Mouse (Mus musculus): ENCODE measurements around the gene Dennd1c. TPM values are rescaled to one million over a fixed set of nuclear protein-coding genes. Genes with fewer than 3 reads are reported as not detected.
A peak's percentile ranks its signal among the peaks of the same experiment; 100 is the strongest.

Dennd1c gene
- polyA plus RNA-seq, 1 experiment from 2014 or later = 6.0 TPM

- no peak overlapping the region for H3K27ac ChIP-seq
- no peaks in the 10 kb centered on the region for H3K27me3 ChIP-seq
- WGBS = 77% methylated on average over 7 of the region's 7 CpGs
- H3K4me3 ChIP-seq (replicated peaks) = no peak overlapping the region
- H3K4me2 ChIP-seq = no peak overlapping the region
- H3K36me3 ChIP-seq = no peaks in the 10 kb centered on the region
- no peaks in the 10 kb centered on the region for H3K9me3 ChIP-seq (replicated peaks)
- H3K9ac ChIP-seq = no peak overlapping the region
- ATAC-seq (replicated peaks; ENCODE audit: low FRiP score) = no peak
- peaks cover 29% of the 10 kb centered on the region for H3K4me1 ChIP-seq
Observed at GRCm38 (mm10) chr17:57108040-57108665, 29.8 kb upstream of the Dennd1c start.

- no peaks in the 10 kb centered on the region for H3K36me3 ChIP-seq
- no peaks in the 10 kb centered on the region for H3K9me3 ChIP-seq (replicated peaks)
- no peaks in the 10 kb centered on the region for H3K27me3 ChIP-seq
- no peak for ATAC-seq (replicated peaks; ENCODE audit: low FRiP score)
- H3K4me3 ChIP-seq (replicated peaks) = no peak overlapping the region; the same call in 1 of the 2 replicates
- peaks cover 29% of the 10 kb centered on the region for H3K4me1 ChIP-seq
- H3K4me2 ChIP-seq = 0 out of 2 replicates have a peak overlapping the region, but pooled peaks have one; percentile 3
- H3K9ac ChIP-seq = no peak overlapping the region
- no peak overlapping the region for H3K27ac ChIP-seq
- 94% methylated on average over 5 of the region's 5 CpGs for WGBS
Observed at GRCm38 (mm10) chr17:57107064-57107463, 28.8 kb upstream of the Dennd1c start.

- peak overlapping the region; percentile 64 for H3K4me3 ChIP-seq (replicated peaks)
- peaks cover 29% of the 10 kb centered on the region for H3K4me1 ChIP-seq
- H3K27me3 ChIP-seq = no peaks in the 10 kb centered on the region
- no peak for ATAC-seq (replicated peaks; ENCODE audit: low FRiP score)
- peak overlapping the region; percentile 70; the same call in 1 of the 2 replicates for H3K9ac ChIP-seq
- no peak overlapping the region for H3K27ac ChIP-seq
- peak overlapping the region; percentile 86 for H3K4me2 ChIP-seq
- H3K9me3 ChIP-seq (replicated peaks) = no peaks in the 10 kb centered on the region
- WGBS = 8% methylated on average over 9 of the region's 9 CpGs
- H3K36me3 ChIP-seq = no peaks in the 10 kb centered on the region
Observed at GRCm38 (mm10) chr17:57106035-57106368, 27.7 kb upstream of the Dennd1c start.

DNA sequence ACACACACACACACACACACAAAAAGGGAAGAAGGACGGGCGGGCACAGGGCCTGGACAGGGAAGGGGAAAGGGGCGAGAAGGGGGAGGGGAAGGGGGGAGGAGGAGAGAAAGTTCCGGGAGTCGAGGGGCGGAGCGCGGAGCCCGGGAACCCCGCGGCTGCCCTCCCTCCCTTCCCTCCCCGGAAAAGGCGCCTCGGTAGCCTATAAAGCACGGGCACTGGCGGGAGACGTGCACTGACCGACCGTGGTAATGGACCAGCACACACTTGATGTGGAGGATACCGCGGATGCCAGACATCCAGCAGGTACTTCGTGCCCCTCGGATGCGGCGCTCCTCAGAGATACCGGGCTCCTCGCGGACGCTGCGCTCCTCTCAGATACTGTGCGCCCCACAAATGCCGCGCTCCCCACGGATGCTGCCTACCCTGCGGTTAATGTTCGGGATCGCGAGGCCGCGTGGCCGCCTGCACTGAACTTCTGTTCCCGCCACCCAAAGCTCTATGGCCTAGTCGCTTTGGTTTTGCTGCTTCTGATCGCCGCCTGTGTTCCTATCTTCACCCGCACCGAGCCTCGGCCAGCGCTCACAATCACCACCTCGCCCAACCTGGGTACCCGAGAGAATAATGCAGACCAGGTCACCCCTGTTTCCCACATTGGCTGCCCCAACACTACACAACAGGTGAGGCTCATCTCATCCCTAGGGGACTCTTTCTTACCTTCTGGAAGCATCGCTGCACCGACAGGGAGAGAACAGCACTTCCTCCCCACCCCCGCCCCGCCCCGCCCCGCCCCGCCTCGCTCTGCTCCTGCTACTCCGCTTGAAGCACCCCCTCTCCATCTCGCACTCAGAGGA is 27.1 kb upstream of the Dennd1c start, which contains the start of gene Tnfsf9:
TSS of gene Tnfsf9 (plus strand) at position 145 of the 854 bp plus-strand sequence.
- H3K4me3 ChIP-seq (replicated peaks) = peak within 1 kb of the TSS; percentile 64
- peak within 1 kb of the TSS; percentile 82 for H3K27ac ChIP-seq
- no peaks in the 10 kb centered on the region for H3K36me3 ChIP-seq
- peak within 1 kb of the TSS; percentile 86 for H3K4me2 ChIP-seq
- no peaks in the 10 kb centered on the region for H3K9me3 ChIP-seq (replicated peaks)
- ATAC-seq (replicated peaks; ENCODE audit: low FRiP score) = peak; percentile 90
- peak within 1 kb of the TSS; percentile 70 for H3K9ac ChIP-seq
- H3K27me3 ChIP-seq = no peaks in the 10 kb centered on the region
- WGBS = under 1% methylated on average over 55 of the region's 61 CpGs
- H3K4me1 ChIP-seq = peaks cover 29% of the 10 kb centered on the region

- H3K9me3 ChIP-seq (replicated peaks) = no peaks in the 10 kb centered on the region
- no peaks in the 10 kb centered on the region for H3K27me3 ChIP-seq
- peak overlapping the region; percentile 67; the same call in 1 of the 2 replicates for H3K27ac ChIP-seq
- peak overlapping the region; percentile 70; the same call in 1 of the 2 replicates for H3K9ac ChIP-seq
- 44% methylated on average over 4 of the region's 4 CpGs for WGBS
- H3K36me3 ChIP-seq = no peaks in the 10 kb centered on the region
- H3K4me1 ChIP-seq = peaks cover 29% of the 10 kb centered on the region
- peak overlapping the region; percentile 64 for H3K4me3 ChIP-seq (replicated peaks)
- peak overlapping the region; percentile 86 for H3K4me2 ChIP-seq
- ATAC-seq (replicated peaks; ENCODE audit: low FRiP score) = peak; percentile 2; the same call in 1 of the 2 replicates
Observed at GRCm38 (mm10) chr17:57104496-57104895, 26.2 kb upstream of the Dennd1c start.

DNA sequence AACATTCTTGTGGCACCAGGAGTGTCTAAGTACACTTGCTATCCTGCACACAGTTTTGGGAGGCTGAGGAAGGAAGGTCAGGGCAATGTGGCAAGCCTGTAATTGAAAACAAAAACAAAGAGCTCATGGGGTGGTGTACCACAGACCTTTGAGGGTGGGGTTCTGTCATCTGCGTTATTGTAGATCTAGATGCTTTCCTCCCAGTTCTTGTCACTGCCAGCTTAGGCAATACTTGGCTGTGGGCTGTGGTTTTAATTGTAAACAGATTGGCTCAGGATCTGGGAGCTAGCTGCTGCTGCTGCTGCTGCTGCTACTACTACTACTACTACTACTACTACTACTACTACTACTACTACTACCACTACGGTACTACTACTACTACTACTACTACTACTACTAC is 24.0 kb upstream of the Dennd1c start:
- no peaks in the 10 kb centered on the region for H3K27me3 ChIP-seq
- 70% methylated on average over 2 of the region's 2 CpGs for WGBS

GRCm38 (mm10) chr17:57099629-57100325 is 21.5 kb upstream of the Dennd1c start:
- no peaks in the 10 kb centered on the region for H3K9me3 ChIP-seq (replicated peaks)
- no peaks in the 10 kb centered on the region for H3K36me3 ChIP-seq
- 0 out of 2 replicates have a peak overlapping the region, but pooled peaks have one; percentile 17 for H3K4me2 ChIP-seq
- H3K4me1 ChIP-seq = peaks cover 27% of the 10 kb centered on the region
- no peak overlapping the region for H3K9ac ChIP-seq
- no peak overlapping the region for H3K4me3 ChIP-seq (replicated peaks)
- ATAC-seq (replicated peaks; ENCODE audit: low FRiP score) = no peak
- no peaks in the 10 kb centered on the region for H3K27me3 ChIP-seq
- 16% methylated on average over 10 of the region's 10 CpGs for WGBS
- H3K27ac ChIP-seq = no peak overlapping the region

More for the DNA sequence above, 24.0 kb upstream of the Dennd1c start:
- Histone ChIP-seq H3K9me3 (replicated peaks) (no peaks in the 10 kb centered on the region), H3K4me1 (peaks cover 28% of the 10 kb centered on the region), H3K9ac (no peak overlapping the region), H3K36me3 (no peaks in the 10 kb centered on the region), H3K4me3 (replicated peaks) (no peak overlapping the region), H3K27ac (no peak overlapping the region), H3K4me2 (no peak overlapping the region)
- ATAC-seq (replicated peaks; ENCODE audit: low FRiP score) = no peak

GRCm38 (mm10) chr17:57098321-57098720 is 20.0 kb upstream of the Dennd1c start:
- ATAC-seq (replicated peaks; ENCODE audit: low FRiP score) = no peak
- no peaks in the 10 kb centered on the region for H3K27me3 ChIP-seq
- no peak overlapping the region for H3K4me3 ChIP-seq (replicated peaks)
- 83% methylated on average over 5 of the region's 5 CpGs for WGBS
- H3K4me2 ChIP-seq = no peak overlapping the region
- no peak overlapping the region for H3K9ac ChIP-seq
- H3K27ac ChIP-seq = no peak overlapping the region
- H3K36me3 ChIP-seq = no peaks in the 10 kb centered on the region
- H3K9me3 ChIP-seq (replicated peaks) = no peaks in the 10 kb centered on the region
- peaks cover 14% of the 10 kb centered on the region for H3K4me1 ChIP-seq

GRCm38 (mm10) chr17:57096623-57096920 is 18.3 kb upstream of the Dennd1c start:
- peak overlapping the region; percentile 61 for H3K4me2 ChIP-seq

DNA sequence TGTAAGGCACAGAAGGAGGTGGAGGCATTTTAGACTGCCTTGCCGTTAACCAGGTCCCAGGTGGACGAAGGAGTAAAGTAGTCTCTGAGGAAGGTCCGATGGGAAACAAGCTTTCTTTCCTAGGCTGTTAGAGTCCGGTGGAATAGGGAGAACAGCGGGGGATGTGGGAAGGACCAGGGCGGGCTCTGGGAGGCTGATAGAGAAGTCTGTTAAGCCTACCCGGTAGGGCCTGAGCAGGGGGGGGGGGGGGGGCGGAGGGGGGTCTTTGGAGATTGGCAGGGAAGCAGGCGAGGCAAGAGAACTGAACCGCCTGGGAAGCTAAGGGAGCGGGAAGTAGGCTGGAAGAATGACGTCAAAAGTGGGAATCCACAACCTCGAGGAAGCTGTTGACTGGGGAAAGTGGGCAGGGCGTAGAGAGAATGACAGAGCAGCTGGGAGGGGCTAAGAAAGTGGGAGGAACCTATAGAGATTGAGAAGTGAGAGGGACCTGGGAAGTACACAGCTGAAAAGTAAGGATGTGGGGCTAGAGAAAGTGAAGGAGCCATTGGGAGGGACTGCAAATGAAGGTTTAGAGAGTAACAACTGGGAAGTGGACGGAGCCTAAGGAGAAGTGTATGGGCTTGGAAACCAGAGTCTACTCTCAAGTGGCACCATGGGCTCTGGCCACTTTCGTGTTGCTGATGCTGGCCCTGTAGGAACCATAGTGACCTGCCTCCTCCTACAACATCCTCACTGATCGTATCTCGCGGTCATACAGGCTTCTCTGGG is 17.7 kb upstream of the Dennd1c start:
- Histone ChIP-seq H3K4me2 (peak overlapping the region; percentile 61), H3K27me3 (no peaks in the 10 kb centered on the region), H3K9ac (no peak overlapping the region), H3K4me1 (peaks cover 14% of the 10 kb centered on the region), H3K36me3 (no peaks in the 10 kb centered on the region), H3K4me3 (replicated peaks) (peak overlapping the region; percentile 27), H3K9me3 (replicated peaks) (no peaks in the 10 kb centered on the region), H3K27ac (no peak overlapping the region)
- ATAC-seq (replicated peaks; ENCODE audit: low FRiP score) = peak; percentile 90
- 3% methylated on average over 18 of the region's 19 CpGs for WGBS

More at GRCm38 (mm10) chr17:57096623-57096920, 18.3 kb upstream of the Dennd1c start:
- peak; percentile 85 for ATAC-seq (replicated peaks; ENCODE audit: low FRiP score)
- Histone ChIP-seq H3K36me3 (no peaks in the 10 kb centered on the region), H3K4me1 (peaks cover 14% of the 10 kb centered on the region), H3K9me3 (replicated peaks) (no peaks in the 10 kb centered on the region), H3K9ac (no peak overlapping the region), H3K27me3 (no peaks in the 10 kb centered on the region), H3K27ac (no peak overlapping the region), H3K4me3 (replicated peaks) (peak overlapping the region; percentile 27)
- under 1% methylated on average over 11 of the region's 11 CpGs for WGBS

DNA sequence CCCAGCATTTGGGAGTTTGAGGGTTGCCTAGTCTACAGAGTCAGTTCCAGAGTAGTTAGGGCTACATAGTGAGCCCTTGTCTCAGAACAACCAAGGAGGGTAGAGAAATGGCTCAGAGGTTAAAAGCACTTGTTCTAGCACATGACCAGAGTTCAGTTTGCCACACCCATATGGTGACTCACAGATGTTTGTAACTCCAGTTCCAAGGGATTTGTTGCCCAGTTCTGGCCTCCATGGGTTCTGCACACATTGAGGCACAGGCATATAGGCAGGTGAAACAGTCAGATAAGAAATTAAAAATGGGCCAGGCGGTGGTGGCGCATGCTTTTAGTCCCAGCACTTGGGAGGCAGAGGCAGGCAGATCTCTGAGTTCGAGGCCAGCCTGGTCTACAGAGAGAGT is 15.9 kb upstream of the Dennd1c start:
- whole genome bisulfite sequencing = 88% methylated on average over 3 of the region's 3 CpGs
- H3K9me3 ChIP-seq (replicated peaks) = no peaks in the 10 kb centered on the region
- H3K27me3 ChIP-seq = 0 out of 2 replicates have a peak, but pooled peaks cover 2% of the 10 kb centered on the region
- no peaks in the 10 kb centered on the region for H3K36me3 ChIP-seq
- no peak overlapping the region for H3K9ac ChIP-seq
- ATAC-seq (replicated peaks; ENCODE audit: low FRiP score) = no peak
- H3K4me3 ChIP-seq (replicated peaks) = no peak overlapping the region
- H3K4me1 ChIP-seq = peaks cover 14% of the 10 kb centered on the region
- H3K27ac ChIP-seq = no peak overlapping the region
- H3K4me2 ChIP-seq = no peak overlapping the region
